Mouse (Mus musculus) limb, embryonic 11.5 days (tissue): ENCODE measurements around the gene Grwd1. TPM values are rescaled to one million over a fixed set of nuclear protein-coding genes. Genes with fewer than 3 reads are reported as not detected.
A peak's percentile ranks its signal among the peaks of the same experiment; 100 is the strongest.

ENCODE experiments used
- ATAC-seq: fragments of 200-750 bp; cut with Nextera tagmentation; 2 replicates; pipeline ENCODE4 v1.8.0; 2017; ENCODE audit warnings: low read depth; ENCODE audit not compliant: insufficient number of reproducible peaks, low FRiP score, low TSS enrichment
- DNase-seq: peaks from one replicate; pipeline ENCODE4 v3.0.0-alpha.2; 2015; ENCODE audit warnings: low spot score
- H3K27ac ChIP-seq: fragments of 300-500 bp; sonication (generic); replicated peaks from 2 replicates; pipeline ENCODE4 v1.5.1; 2014; ENCODE audit warnings: low read depth, mild to moderate bottlenecking, low read length
- H3K27me3 ChIP-seq: fragments of 300-500 bp; sonication (generic); 2 replicates; pipeline ENCODE4 v1.6.1; 2014; ENCODE audit warnings: mild to moderate bottlenecking, low read length, mixed read lengths; ENCODE audit not compliant: control insufficient read depth, insufficient read depth
- H3K36me3 ChIP-seq: fragments of 300-500 bp; sonication (generic); 2 replicates; pipeline ENCODE4 v1.6.1; 2014; ENCODE audit warnings: mild to moderate bottlenecking, low read length, moderate library complexity, mixed read lengths; ENCODE audit not compliant: control insufficient read depth, insufficient read depth
- H3K4me1 ChIP-seq: fragments of 300-500 bp; sonication (generic); 2 replicates; pipeline ENCODE4 v1.6.1; 2014; ENCODE audit warnings: low read length, mixed read lengths; ENCODE audit not compliant: control insufficient read depth, insufficient read depth
- H3K4me2 ChIP-seq: fragments of 300-500 bp; sonication (generic); 2 replicates; pipeline ENCODE4 v1.6.1; 2014; ENCODE audit warnings: low read depth, mild to moderate bottlenecking, moderate library complexity; ENCODE audit not compliant: severe bottlenecking
- H3K4me3 ChIP-seq: fragments of 300-500 bp; sonication (generic); 2 replicates; pipeline ENCODE4 v1.5.1; 2014; ENCODE audit warnings: low read depth, low read length
- H3K9ac ChIP-seq: fragments of 300-500 bp; sonication (generic); 2 replicates; pipeline ENCODE4 v1.6.1; 2014; ENCODE audit warnings: mild to moderate bottlenecking, low read length
- H3K9me3 ChIP-seq: fragments of 300-500 bp; sonication (generic); 2 replicates; pipeline ENCODE4 v1.6.1; 2016; ENCODE audit warnings: low read length; ENCODE audit not compliant: control insufficient read depth
- WGBS: fragments of 180-500 bp; shearing (Covaris S2); extraction: QIAGEN DNeasy Blood & Tissue Kit; methylation state at CpG from one replicate; pipeline ENCODE4 v1.1.7; 2014; 5-methylcytosine and 5-hydroxymethylcytosine counted together
- polyA plus RNA-seq: library from polyadenylated mRNA; unstranded; fragments of >200 nt; fragmentation: Nextera tagmentation; extraction: Ambion mirVana; gene quantifications from 2 replicates; pipeline ENCODE4 v1.2.1, GENCODE M21; 2014

The Grwd1 gene
- polyA plus RNA-seq, 1 experiment from 2014 or later: 94.3 TPM

- Histone ChIP-seq H3K27me3 (peaks cover 54% of the 10 kb centered on the region), H3K4me3 (peak overlapping the region; percentile 21), H3K4me1 (peaks cover 31% of the 10 kb centered on the region), H3K4me2 (peak overlapping the region; percentile 55), H3K9ac (no peak overlapping the region; the same call in 1 of the 2 replicates), H3K9me3 (no peaks in the 10 kb centered on the region), H3K27ac (no peak overlapping the region), H3K36me3 (peaks cover 1% of the 10 kb centered on the region; the same call in 1 of the 2 replicates)
- WGBS: 3% methylated on average over 14 of the region's 14 CpGs
- no peak for DNase-seq
- ATAC-seq: no peak
Measured at GRCm38 (mm10) chr7:45869787-45870186, 39.0 kb upstream of the Grwd1 start.

- Histone ChIP-seq H3K36me3 (no peaks in the 10 kb centered on the region), H3K9ac (no peak overlapping the region), H3K4me1 (peaks cover 29% of the 10 kb centered on the region), H3K27ac (no peak overlapping the region), H3K4me3 (no peak overlapping the region), H3K4me2 (no peak overlapping the region), H3K27me3 (peaks cover 54% of the 10 kb centered on the region), H3K9me3 (no peaks in the 10 kb centered on the region)
- DNase-seq (no peak), ATAC-seq (no peak)
- 10% methylated on average over 8 of the region's 8 CpGs for WGBS
Measured at GRCm38 (mm10) chr7:45869107-45869670, 38.4 kb upstream of the Grwd1 start.

GRCm38 (mm10) chr7:45867871-45868270 lies 37.1 kb upstream of the Grwd1 start:
- no peaks in the 10 kb centered on the region for H3K9me3 ChIP-seq
- H3K4me2 ChIP-seq: no peak overlapping the region
- peaks cover 23% of the 10 kb centered on the region for H3K4me1 ChIP-seq
- no peak overlapping the region for H3K4me3 ChIP-seq
- no peak overlapping the region for H3K9ac ChIP-seq
- DNase-seq: no peak
- H3K27me3 ChIP-seq: peaks cover 54% of the 10 kb centered on the region
- no peaks in the 10 kb centered on the region for H3K36me3 ChIP-seq
- no peak for ATAC-seq
- H3K27ac ChIP-seq: no peak overlapping the region
- 22% methylated on average over 2 of the region's 2 CpGs for WGBS

GRCm38 (mm10) chr7:45865925-45866910 lies 35.5 kb upstream of the Grwd1 start:
- peaks cover 48% of the 10 kb centered on the region for H3K27me3 ChIP-seq
- H3K4me1 ChIP-seq: peaks cover 23% of the 10 kb centered on the region
- under 1% methylated on average over 100 of the region's 117 CpGs for WGBS
- ATAC-seq (peak; percentile 56; the same call in 1 of the 2 replicates), DNase-seq (peak; percentile 94)
- H3K4me2 ChIP-seq: peak overlapping the region; percentile 83
- H3K9me3 ChIP-seq: no peaks in the 10 kb centered on the region
- H3K4me3 ChIP-seq: peak overlapping the region; percentile 52
- no peak overlapping the region for H3K27ac ChIP-seq
- peak overlapping the region; percentile 85 for H3K9ac ChIP-seq
- H3K36me3 ChIP-seq: no peaks in the 10 kb centered on the region

- no peak overlapping the region for H3K4me3 ChIP-seq
- H3K27ac ChIP-seq: no peak overlapping the region
- WGBS: 73% methylated on average over 3 of the region's 3 CpGs
- no peaks in the 10 kb centered on the region for H3K9me3 ChIP-seq
- H3K27me3 ChIP-seq: peaks cover 31% of the 10 kb centered on the region
- H3K9ac ChIP-seq: no peak overlapping the region
- H3K4me2 ChIP-seq: no peak overlapping the region
- DNase-seq (no peak), ATAC-seq (no peak)
- H3K4me1 ChIP-seq: peaks cover 8% of the 10 kb centered on the region
- no peaks in the 10 kb centered on the region for H3K36me3 ChIP-seq
Measured at GRCm38 (mm10) chr7:45864435-45864834, 33.7 kb upstream of the Grwd1 start.

GRCm38 (mm10) chr7:45862804-45863203 lies 32.1 kb upstream of the Grwd1 start:
- H3K36me3 ChIP-seq: no peaks in the 10 kb centered on the region
- no peak overlapping the region for H3K4me2 ChIP-seq
- no peak overlapping the region for H3K9ac ChIP-seq
- H3K27ac ChIP-seq: no peak overlapping the region
- ATAC-seq (no peak), DNase-seq (no peak)
- no peak overlapping the region for H3K4me3 ChIP-seq
- H3K4me1 ChIP-seq: 0 out of 2 replicates have a peak, but pooled peaks cover 5% of the 10 kb centered on the region
- H3K27me3 ChIP-seq: peaks cover 14% of the 10 kb centered on the region
- no peaks in the 10 kb centered on the region for H3K9me3 ChIP-seq
- WGBS: 83% methylated on average over 7 of the region's 7 CpGs

- Histone ChIP-seq H3K36me3 (no peaks in the 10 kb centered on the region), H3K4me3 (no peak overlapping the region), H3K9ac (no peak overlapping the region), H3K27me3 (no peaks in the 10 kb centered on the region; the same call in 1 of the 2 replicates), H3K4me2 (no peak overlapping the region), H3K27ac (no peak overlapping the region), H3K9me3 (no peaks in the 10 kb centered on the region), H3K4me1 (no peaks in the 10 kb centered on the region)
- no peak for DNase-seq
- ATAC-seq: no peak
- 52% methylated on average over 4 of the region's 4 CpGs for WGBS
Measured at GRCm38 (mm10) chr7:45859008-45859407, 28.3 kb upstream of the Grwd1 start.
